In the genomic region with DNA sequence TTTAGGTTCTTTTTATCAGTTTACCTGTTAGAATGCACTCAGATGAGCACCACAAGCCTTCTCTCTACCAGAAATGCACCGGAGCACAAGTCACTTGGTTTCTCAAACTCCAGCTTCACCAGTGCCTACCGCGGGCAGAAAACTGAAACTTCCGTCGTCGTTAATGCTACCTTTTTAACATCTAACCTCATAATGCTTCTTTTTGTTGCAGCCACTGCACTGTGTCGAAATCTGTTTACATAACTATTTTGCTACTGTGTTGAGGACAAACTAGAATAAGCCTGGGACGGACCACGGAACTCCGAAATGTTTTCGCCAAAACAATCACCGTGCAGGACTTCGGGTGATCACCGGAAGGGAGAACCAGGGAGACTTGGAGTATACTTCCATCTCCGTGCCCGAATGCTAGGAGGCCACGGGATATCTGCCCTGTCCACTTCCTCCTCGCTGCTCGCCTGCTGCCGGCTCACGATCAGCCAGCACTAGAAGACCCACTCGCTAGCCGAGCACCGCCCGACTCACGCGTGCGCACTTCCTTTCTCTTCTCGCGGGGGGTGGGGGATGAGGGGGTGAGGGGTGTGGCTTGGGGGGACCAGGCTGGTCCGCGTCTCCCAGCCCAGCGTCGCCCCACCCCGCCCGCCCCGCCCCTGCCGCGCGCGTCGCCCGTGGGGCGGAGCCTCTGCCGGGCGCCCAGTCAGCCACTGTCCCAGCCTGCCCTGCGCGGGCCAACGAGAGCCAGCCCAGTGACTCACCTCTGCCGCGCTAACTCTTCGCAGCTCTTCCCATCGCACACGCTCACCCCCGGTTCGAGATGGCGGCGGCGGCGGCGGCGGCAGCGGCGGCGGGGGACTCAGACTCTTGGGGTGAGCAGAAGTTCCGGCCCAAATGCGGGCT, we compare ENCODE assay signal across 7 mouse cellular contexts. TPM values are rescaled to one million over a fixed set of nuclear protein-coding genes. Genes with fewer than 3 reads are reported as not detected.
DNase-seq lines count a peak whose midpoint lies in the region; ATAC-seq and TF ChIP-seq lines count a peak whose summit lies in the region.

TSS of gene Eif3j1 (plus strand) at position 685 of the 894 bp plus-strand sequence.

- TF ChIP-seq POLR2A in small intestine, adult 2 months (IDR thresholded peaks at IDR 0.05; ENCODE audit: low read depth, low read length), result peak; percentile 99

- H3K27ac ChIP-seq in intestine, postnatal 0 days (ENCODE audit: low read depth, low read length), result peak within 1 kb of the TSS; percentile 90
- peak within 1 kb of the TSS; percentile 86 for H3K27ac ChIP-seq in midbrain, embryonic 12.5 days (replicated peaks)
- H3K27ac ChIP-seq in small intestine, adult 2 months (ENCODE audit: insufficient read depth, low read depth, low read length), result peak within 1 kb of the TSS; percentile 97

- peak within 1 kb of the TSS; percentile 84 for H3K4me2 ChIP-seq in intestine, postnatal 0 days (replicated peaks; ENCODE audit: low read depth)
- H3K4me2 ChIP-seq in midbrain, embryonic 12.5 days (replicated peaks), result peak within 1 kb of the TSS; percentile 82

- DNase-seq in adrenal gland, adult 8-10 months, result peak; percentile 89
- DNase-seq in embryo, embryonic 9.5 days (ENCODE audit: extremely low spot score), result peak; percentile 95
- DNase-seq in gonadal fat pad, adult 2 months (ENCODE audit: low read depth), result peak; percentile 20
- DNase-seq in left cerebral cortex, postnatal 4 days, result peak; percentile 92

- no peaks in the 10 kb centered on the region for H3K36me3 ChIP-seq in intestine, postnatal 0 days (ENCODE audit: control insufficient read depth, insufficient read depth)
- H3K36me3 ChIP-seq in midbrain, embryonic 12.5 days, result no peaks in the 10 kb centered on the region
- peaks cover 1% of the 10 kb centered on the region; the same call in 1 of the 2 replicates for H3K36me3 ChIP-seq in small intestine, adult 2 months (ENCODE audit: control insufficient read depth, insufficient read depth, low read length)

- intact Hi-C loops in left cerebral cortex, postnatal 4 days (cut with DNase I), result no loop called here

- peak within 1 kb of the TSS; percentile 84 for H3K4me3 ChIP-seq in intestine, postnatal 0 days (ENCODE audit: low read depth, low read length)
- H3K4me3 ChIP-seq in midbrain, embryonic 12.5 days, result peak within 1 kb of the TSS; percentile 94
- H3K4me3 ChIP-seq in small intestine, adult 2 months (ENCODE audit: low read depth, low read length), result peak within 1 kb of the TSS; percentile 98

- H3K9ac ChIP-seq in intestine, postnatal 0 days (ENCODE audit: low read depth, low read length), result peak within 1 kb of the TSS; percentile 88
- H3K9ac ChIP-seq in midbrain, embryonic 12.5 days (replicated peaks), result peak within 1 kb of the TSS; percentile 87

- H3K9me3 ChIP-seq in intestine, postnatal 0 days (ENCODE audit: control insufficient read depth), result no peaks in the 10 kb centered on the region
- H3K9me3 ChIP-seq in midbrain, embryonic 12.5 days, result no peaks in the 10 kb centered on the region

- H3K27me3 ChIP-seq in intestine, postnatal 0 days (replicated peaks; ENCODE audit: control insufficient read depth, insufficient read depth, low read length), result no peaks in the 10 kb centered on the region
- no peaks in the 10 kb centered on the region for H3K27me3 ChIP-seq in midbrain, embryonic 12.5 days
- H3K27me3 ChIP-seq in small intestine, adult 2 months (ENCODE audit: control insufficient read depth, insufficient read depth, low read length), result no peaks in the 10 kb centered on the region

- peak; percentile 99 for ATAC-seq in intestine, postnatal 0 days
- peak; percentile 100 for ATAC-seq in midbrain, embryonic 12.5 days (ENCODE audit: low FRiP score, low read depth)

- WGBS in intestine, postnatal 0 days, result under 1% methylated on average over 43 of the region's 67 CpGs
- WGBS in midbrain, embryonic 12.5 days, result under 1% methylated on average over 63 of the region's 67 CpGs
- WGBS in small intestine, adult 2 months, result under 1% methylated on average over 57 of the region's 67 CpGs

- no peak for TF ChIP-seq CTCF in intestine, postnatal 0 days (IDR thresholded peaks at IDR 0.05; ENCODE audit: low read depth)
- TF ChIP-seq CTCF in small intestine, adult 2 months (IDR thresholded peaks at IDR 0.05; ENCODE audit: extremely low read depth, insufficient read length, insufficient replicate concordance, low read depth, low read length), result no peak

- H3K4me1 ChIP-seq in intestine, postnatal 0 days (replicated peaks; ENCODE audit: control insufficient read depth, insufficient read depth, low read length), result 0 out of 2 replicates have a peak, but pooled peaks cover 6% of the 10 kb centered on the region
- peaks cover 9% of the 10 kb centered on the region for H3K4me1 ChIP-seq in midbrain, embryonic 12.5 days
- H3K4me1 ChIP-seq in small intestine, adult 2 months (ENCODE audit: control insufficient read depth, insufficient read depth, insufficient read length, low read length), result peaks cover 2% of the 10 kb centered on the region; the same call in 1 of the 2 replicates

RNA-seq across cellular contexts. Expression of gene Eif3j1, which starts in this region (rescaled TPM):
- 10 to 100 TPM; 17.7 to 25.4 (median 18.6) TPM for total RNA-seq in adrenal gland, adult 8-10 months (2022)
- 4.0 and 6.4 TPM in 2 replicates for polyA plus RNA-seq in gonadal fat pad, adult 2 months (2012; rRNA removed)
- 7.8 and 7.9 TPM in 2 replicates for polyA plus RNA-seq in intestine, postnatal 0 days (2015; fragmentation: Nextera tagmentation; extraction: Ambion mirVana)
- 10 to 100 TPM; 17.4 to 18.7 TPM for total RNA-seq in left cerebral cortex, postnatal 4 days (2021)
- polyA plus RNA-seq in midbrain, embryonic 12.5 days (2016; fragmentation: Nextera tagmentation; extraction: Ambion mirVana), result 12.6 and 15.0 TPM in 2 replicates
- 2.2 and 3.5 TPM in 2 replicates for polyA plus RNA-seq in small intestine, adult 2 months (2012; rRNA removed)

Comparison
In these comparisons a context has a peak if more than half of its experiments do, and no peak if none do; other contexts are left out.
1. Peak in every context shown above with its lines: DNase-seq, ATAC-seq, H3K4me3 ChIP-seq and H3K27ac ChIP-seq.
2. DNase-seq: peak in every context shown above with its lines; median percentile 95 in embryo, embryonic 9.5 days; 92 in left cerebral cortex, postnatal 4 days; 89 in adrenal gland, adult 8-10 months; 20 in gonadal fat pad, adult 2 months.